Mouse (Mus musculus): Measurements from ENCODE around the gene Vps25. TPM values are rescaled to one million over a fixed set of nuclear protein-coding genes. Genes with fewer than 3 reads are reported as not detected.

Gene Vps25
- 100 to 1,000 TPM; 109 to 120 (median 113) TPM for total RNA-seq (2022)

DNA sequence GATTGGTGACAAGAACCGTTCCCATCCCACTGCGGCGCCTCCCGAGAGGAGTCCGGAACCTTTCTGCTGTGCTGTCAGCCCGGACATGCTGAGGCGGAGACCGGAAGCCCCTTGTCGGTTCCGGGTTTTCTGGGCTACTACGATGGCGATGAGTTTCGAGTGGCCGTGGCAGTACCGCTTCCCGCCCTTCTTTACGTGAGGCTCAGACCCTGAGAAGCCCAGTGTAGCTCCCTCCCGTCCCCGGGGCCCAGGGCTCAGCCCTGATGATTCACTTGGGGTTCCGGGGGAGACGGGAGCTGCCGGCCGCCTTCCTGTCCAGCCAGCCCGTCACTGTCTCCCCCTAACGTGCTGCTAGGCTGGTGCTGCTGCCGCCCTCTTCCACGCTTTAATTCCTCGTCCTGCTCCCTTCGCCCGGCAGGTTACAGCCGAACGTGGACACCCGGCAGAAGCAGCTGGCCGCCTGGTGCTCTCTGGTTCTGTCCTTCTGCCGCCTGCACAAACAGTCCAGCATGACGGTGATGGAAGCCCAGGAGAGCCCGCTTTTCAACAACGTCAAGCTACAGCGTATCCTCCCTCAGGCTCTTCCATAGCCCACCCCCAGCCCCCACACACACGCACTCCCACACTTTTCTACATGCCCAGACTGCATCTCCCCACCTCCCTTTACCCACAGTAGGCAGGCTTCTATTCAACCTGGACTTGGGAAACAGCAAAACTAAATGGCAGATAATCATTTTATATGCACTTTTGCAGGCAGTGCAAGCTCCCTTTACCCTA lies at the start of gene Vps25:
Gene Vps25 (plus strand): TSS at position 95 of the 777 bp plus-strand sequence.
- peak; percentile 77 for DNase-seq

DNA sequence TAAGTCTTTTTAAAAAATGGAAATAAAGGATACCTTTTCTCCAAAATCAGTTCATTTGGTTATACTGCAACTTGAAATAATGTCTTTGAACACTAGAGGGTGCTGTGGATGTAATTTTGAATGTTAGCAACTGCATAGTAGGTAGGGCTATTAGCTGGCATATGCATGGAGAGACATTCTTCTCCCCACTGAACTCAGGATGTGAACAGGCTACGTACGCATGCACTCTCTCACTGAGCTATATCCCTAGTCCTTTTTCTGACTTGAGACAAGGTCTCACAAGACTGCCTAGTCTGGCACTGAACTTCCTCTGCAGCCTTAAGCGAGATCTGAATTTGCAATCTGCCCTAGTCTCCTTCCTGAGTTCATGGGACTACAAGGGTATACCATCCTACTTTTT lies 41.5 kb upstream of the Vps25 start:
- no peak for DNase-seq

DNA sequence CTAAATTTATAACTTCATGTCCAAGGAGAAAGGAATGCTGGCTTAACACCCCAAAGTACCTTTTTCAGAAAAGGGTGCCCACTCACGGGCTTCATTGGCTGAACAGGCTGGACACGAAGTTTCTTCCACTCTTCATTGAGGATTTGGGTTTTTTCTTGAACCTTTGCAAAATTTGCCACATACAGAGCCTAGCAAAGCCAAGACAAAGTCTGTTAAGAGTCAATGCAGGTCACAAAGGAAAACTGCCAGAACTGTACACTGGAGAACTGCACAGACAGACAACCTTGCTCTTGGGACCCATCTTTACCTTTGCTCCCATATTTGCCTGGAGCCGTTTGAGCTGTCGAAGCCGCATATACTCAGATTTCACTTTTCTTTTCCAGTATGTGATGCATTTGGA lies 36.6 kb upstream of the Vps25 start:
- no peak for DNase-seq

DNA sequence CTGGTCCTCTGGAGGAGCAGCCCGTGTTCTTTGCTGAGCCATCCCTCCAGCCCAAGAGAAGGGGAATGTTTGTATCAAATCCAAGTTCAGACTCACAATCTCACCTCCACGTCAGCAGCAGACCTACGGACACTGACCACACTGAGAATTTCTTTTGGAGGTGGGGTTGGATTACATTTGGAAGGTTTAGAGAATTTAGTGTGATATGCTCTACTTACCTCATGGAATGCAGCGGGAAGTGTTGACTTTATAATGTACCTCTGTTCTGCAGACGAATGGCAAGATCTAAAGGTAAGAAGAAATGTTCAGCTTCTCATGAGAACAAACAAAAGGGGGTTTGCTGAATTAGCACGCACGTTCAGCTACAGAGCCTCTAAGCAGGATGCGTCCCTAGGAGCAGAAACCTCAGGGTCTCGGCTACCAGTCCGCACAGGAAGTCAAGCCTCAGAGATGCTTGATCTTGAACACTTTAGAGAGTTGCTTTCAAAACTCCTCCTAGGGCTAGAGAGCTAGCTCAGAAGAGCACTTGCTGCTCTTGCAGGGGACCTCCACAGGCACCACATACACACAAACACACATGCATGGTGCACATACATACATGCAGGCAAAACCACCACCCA lies 35.0 kb upstream of the Vps25 start:
- DNase-seq: no peak

DNA sequence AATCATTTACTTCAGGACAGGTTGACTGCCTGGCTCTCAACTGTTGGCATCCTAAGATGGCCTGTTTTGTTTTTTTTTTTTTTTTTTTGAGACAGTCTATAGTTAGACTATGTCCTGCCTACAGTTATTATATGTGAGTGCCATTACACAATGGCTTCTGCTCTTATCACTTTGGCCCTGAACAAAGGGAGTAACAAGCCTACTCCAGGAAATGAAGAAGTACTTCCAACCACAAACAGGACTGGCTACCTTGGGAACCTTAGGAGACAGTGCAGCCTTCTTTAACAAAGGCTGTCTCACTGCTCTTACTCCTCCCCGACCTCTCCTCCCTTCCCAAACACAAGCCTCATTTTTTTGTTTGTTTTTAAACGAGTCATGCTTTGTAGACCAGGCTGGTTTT lies 32.7 kb upstream of the Vps25 start:
- DNase-seq: no peak

DNA sequence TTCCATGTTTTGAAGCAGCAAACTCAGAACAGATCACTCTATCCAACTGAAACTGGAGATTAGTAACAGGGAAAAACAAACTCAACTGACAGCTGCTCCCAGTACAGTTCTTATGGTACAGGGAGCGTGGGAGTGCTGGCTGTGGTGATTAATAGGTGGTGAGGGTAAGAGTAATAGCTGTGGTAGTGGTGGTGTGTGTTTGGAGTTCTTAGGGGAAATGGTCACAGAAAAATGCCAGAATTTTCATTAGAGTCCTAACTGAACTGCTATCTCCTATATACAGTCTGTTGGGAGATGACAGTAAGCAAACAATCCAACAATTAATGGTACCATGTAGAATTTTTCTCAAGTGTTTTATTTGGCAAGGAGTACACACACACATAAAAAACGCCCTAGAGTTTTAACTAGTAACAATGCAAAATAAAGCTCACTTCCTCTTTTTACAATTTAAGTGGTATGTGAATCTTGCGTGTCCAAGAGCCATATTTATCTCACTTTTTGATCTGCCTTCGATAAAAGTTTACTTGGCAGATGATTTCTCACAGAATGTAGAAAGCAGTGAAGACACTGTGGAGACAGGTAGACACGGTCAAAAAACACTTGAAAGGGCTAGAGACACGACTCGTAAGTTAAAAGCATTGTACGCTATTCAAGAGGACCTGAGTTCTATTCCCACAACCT lies 32.1 kb upstream of the Vps25 start:
- DNase-seq: no peak

DNA sequence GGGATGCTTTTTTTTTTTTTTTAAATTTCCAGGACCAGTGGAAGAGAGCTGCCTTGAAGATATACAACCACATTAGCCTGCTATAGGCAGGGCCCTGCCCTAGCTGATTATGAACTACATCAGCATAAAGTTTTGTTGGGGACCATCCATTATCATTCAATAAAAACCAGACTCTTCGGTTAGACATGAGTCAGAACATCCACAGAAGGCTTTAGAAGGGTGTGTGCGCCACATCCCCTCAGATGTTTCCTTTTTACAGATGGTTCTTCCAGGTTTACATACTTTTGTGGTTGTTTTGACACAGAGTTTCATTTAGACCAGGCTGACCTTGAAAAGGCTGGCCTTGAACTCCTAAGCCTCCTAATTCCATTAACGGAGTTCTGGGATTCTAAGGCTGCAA lies 29.2 kb upstream of the Vps25 start:
- DNase-seq: no peak

DNA sequence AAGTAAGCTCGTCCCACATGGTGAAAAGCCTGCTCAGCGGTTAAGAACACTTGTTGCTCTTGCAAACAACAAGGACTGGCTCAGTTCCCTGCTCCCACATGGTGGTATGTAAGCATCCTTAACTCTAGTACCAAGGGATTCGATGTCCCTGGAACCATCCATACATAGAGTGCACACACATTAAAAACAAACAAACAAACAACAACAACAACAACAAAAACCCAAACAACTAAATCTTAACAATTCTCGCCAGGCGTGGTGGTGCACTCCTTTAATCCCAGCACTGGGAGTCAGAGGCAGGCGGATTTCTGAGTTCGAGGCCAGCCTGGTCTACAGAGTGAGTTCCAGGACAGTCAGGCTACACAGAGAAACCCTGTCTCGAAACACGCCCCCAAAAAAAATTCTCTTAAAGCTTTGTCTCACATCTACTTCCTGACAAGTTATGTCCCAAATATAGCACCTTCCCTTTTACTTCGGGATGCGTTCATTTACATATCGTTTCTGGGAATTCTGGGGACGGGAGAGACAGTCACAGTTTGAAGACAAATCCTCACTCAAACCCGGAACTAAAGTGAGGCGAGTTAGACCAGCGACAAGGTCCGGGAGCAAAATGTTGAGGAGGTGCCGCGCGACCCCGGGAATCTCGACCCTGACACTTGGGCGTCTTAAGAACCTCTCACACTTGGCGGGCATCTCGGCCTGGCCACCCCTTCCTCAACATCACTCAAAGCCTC lies 28.0 kb upstream of the Vps25 start:
- no peak for DNase-seq

DNA sequence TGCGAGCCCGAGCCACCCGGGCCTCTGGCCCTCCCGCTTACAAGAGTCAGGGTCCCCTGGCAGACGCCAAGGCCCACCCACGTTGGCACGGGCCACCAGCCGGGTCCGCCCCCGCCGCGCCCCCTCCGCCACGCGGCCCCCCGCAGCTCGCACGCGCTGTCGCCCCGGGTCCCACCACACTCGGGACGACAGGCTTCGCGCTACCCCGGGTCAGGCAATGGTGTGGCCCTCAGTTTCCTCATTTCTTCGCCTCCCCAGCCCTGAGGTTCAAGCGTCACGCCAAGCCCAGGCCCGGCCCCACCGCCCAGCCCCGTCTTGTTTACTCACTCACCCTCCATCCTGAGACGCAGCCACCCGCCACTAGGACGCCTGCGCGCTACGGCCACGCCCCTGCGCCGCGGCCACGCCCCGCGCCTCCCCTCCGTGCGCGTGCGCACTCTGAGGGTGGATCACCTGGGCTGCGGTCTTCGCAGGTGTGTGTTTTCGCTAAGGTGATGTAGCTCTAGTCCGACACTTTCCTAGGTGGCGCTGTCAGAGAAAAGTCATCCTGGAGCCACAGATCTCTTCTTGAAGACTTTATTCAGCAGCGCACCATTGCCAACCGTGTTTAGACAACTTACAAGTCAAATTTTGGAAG lies 27.3 kb upstream of the Vps25 start, which contains the start of gene Ezh1:
Gene Ezh1 (minus strand): TSS at position 399 of the 637 bp plus-strand sequence.
- peak; percentile 84 for DNase-seq

DNA sequence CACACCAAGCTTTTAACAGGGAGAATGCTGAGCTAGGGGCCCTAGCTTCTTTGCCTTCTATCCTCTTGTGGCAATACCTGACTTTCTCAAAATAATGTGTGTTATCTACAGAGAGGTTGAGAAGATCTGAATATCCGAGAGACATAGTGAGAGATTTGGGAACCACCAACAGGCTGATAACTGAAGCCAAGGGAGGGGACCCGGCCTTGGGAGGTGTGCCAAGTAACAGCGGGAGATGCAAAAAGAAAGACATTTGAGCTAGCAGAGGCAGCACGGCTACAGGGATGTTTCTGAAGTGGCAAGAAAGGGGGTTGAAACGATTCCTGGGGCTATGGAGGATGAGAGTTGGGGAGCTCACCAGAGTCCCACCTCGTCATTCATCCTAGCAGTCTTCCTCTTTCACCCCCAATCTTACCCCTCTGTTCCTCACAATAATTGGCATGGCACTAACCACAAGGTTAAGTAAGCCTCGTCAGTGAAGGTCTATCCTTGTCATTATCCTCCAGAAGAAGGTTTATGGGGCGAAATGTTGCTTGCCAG lies 24.1 kb upstream of the Vps25 start:
- DNase-seq: peak; percentile 35

DNA sequence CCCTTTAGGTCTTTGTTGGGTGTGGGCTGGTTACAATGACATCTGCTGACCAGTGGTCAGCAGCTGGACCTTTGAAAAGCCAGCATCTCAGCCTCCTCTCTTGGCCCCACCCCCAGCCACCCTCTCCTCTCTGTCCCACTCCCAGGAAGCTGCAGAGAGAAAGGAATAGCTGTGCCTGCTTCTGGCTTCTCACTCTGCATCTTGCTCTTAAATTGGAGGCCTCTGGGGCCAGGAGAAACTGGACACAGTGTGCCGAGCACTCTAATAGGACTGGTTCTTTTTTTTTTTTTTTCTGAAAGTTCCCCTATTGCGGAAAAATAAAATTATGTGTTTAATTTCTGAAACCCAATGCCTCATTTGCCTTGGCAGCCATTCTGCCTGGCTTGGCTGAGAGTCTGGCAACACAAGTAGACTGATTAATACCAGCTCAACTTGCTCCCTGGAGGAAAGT lies 23.4 kb upstream of the Vps25 start:
- DNase-seq: no peak

DNA sequence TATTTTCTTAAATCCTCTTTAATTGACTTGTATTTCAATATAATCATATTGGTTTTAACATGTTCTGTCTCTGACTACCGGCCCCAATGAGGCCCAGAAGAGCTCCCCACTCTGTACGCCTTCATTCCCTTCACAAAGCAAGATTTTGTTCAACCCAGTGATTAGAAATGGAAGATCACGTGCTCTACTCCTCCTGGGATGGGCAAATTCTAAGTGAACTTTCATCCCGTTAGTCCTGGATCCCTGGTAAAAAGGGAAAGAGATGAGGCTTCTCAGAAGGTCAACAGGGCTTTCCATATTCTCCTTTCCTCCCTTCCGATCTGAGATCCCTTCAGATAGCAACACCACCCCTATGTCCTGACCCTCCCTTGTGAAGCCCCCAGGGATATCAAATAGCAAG lies 23.0 kb upstream of the Vps25 start:
- no peak for DNase-seq

DNA sequence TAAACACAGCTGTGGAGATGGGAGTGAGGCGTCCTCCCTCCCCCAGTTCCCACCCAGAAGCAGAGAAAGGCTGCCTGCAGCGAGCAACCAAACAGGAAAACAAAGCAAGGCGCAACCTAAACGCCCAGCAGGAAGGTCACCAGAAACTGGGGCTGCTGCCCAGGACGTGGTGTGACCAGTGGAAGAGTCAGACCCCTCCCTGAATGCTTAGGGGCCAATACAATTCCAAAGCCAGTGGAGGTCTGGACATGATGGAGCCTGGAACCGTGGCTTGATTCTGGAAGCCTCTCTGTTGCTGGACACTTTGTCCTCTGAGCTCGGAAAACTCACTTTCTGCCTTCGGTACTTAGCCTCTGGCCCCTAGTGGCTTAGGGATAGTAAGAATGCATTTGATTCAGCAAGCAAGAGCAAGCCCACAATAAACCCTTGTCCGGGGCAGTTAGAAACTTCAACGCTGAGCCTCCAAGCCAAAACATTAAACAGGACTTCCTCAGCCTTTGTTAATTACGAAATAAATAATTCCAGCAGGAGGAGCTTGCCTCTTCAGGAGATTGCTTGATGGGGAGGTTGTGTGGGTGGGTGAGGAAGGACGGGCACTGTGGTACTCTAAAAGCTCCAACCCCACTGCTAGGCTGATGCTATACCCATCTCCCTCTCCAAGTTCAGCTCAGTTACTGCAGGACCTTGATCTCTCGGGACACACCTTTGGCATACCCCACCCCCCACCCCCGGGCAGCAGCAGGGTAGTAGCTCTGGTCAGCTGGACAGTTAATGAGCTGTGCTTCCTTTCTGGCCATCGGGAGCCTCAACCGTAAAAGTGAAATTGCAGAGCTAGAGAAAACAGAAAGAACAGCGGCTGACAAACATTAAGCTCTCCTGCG lies 22.3 kb upstream of the Vps25 start:
- peak; percentile 40 for DNase-seq

DNA sequence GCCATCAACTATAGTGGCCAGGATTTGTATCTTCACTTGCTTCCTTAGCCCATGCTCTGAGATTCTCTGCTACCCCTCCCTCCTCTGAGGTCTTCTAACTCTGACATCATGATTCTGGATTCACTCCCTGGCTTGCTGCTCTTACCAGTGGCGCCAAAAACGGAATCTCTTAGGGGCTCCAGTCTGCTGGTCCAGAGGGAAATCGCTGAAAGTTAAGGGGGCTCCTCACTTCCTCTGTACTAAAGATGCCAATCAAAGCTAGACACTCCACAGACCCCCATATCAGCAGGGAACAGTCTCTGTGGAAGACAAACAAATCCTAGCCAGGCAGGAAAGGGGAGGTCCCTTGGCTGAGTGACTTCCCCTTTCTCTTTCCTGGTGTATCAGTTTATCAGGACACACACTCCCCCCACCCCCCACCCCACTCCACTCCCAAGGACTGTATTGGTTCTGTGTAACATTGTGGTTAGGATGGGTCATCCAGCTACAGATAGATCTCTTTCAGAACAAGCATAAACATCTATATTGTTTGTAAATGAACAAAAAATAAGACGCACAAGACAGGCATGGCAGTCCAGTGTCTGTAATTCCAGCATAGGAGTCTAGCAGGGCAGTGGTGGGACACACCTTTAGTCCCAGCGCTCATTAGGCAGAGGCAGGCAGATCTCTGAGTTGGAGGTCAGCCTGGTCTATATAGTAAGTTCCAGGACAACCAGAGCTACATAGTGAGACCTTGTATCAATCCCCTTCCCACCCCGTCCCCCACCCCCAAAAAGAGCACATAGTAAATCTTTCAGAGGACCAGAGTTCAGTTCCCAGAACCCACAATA lies 21.3 kb upstream of the Vps25 start:
- DNase-seq: no peak

DNA sequence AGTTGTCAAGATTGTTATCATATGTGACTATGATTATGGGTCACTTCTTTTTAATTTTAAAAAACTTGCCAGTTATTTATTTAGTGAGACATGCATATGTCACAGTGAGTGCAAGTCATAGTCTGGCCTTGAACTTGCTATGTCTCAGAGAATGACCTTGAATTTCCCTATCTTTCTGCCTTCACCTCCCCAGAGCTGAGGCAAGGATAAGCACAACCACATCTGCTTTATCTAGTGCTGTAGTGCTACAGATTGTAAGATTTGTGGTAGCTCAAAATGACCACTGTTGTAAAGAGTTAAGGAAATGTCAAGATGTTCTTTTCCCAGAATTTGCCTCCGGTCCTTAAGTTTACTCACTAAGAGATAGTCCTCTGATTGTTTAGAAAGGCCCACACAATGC lies 20.3 kb upstream of the Vps25 start:
- DNase-seq: no peak

DNA sequence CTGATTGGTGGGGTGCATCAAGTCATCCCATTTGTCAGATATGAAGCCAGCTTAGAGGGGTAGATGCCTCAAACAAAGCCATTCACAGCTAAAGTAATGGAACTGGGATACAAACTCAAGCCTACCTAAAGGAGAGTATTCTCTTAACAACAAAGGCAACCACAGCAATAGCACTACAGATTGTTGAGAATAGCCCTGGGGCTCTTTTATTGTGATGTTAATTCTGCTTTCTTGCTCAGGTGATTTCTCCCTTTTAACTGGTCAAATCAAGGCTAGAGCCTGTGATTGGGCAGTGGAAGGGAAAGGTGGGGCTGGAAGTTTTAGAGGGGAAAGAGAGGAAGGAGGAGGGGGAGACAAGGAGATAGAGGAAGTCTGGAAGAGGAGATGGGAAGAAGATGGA lies 19.4 kb upstream of the Vps25 start:
- DNase-seq: no peak

DNA sequence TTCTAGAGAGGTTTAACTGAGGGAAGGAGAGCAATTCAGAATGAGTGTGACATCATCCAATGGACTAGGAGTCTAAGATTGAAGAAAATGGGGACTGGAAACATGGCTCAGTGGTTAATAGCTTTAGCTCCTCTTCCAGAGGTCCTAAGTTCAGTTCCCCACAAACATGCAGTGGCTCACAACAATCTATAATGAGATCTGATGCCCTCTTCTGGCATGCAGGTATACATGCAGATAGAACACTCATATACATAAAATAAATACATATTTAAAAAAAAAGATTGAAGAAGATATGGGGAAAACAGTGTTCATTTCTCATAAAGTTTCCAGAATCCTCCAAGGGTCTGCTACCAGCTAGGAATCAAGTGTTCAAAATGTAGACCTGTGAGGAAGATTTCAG lies 18.1 kb upstream of the Vps25 start:
- DNase-seq: no peak

DNA sequence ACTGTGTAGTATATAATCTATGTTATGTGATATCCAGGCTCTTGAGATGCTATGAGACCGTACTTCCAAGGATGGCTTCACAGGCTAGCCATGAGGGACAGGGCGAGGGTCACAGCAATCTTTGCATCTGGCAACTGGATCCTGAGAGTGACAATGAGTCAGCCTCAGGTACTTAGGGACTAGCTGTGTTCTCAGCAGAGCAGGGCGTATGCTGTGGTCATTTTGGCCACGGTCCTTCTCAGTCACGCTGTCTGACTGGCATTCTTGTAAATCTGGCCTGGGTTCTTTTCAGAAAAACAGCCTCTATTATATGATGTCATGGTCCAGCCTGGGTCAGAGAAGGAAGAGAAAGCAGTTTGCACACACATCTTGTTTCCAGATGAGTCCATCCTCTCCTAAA lies 16.7 kb upstream of the Vps25 start:
- no peak for DNase-seq

DNA sequence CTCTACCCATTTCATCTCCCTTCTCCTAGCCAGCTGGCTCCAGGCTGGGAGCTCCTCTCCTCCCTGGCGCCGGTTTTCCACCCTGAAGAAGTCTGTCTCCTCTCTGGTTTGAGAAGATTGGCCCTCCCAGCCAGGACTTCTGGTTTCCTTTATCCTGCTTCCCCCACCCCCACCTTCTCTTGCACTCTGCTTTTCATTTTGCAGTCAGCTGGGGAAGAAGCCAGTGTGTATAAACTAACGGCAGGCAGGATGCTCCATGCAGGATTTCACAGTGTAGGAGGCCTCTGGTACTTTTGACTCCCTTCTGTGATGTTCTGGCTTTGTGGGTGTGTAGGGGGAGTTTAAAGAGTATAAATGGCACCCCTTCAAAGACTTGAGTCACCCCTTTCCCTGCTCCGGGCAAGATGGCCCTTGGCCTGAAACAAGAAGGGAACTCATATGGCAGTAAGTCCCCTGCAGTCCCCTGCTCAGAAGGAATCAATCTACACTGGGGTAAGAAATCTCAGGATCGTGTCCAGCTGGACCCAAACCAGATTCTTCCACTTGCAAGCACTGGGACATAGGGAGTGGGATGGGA lies 15.3 kb upstream of the Vps25 start:
- no peak for DNase-seq

DNA sequence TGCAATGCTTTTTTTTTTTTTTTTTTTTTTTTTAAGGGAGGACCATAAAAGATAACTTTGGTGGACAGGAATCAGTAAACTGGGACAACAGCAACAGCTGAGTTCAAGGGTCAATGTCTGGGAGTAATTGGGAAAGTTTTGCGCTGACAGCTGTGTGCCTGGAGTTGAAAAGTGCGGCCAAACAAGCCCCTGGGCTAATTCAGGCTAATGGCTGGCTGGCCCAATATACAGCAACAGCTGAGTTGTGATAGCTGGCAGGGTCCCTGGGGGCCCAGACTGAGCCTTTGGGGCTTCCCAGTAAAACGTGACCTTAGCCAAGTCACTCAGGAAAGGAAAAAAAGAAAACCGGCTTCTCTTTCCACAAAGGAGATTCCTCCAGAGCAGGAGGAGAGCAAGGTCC lies 8.4 kb upstream of the Vps25 start:
- DNase-seq: no peak

Data from adrenal gland, adult 8-10 months (tissue).